Mouse (Mus musculus): Measurements from ENCODE around the gene Gpr160. TPM values are rescaled to one million over a fixed set of nuclear protein-coding genes. Genes with fewer than 3 reads are reported as not detected.

Gpr160 gene
- total and polyA plus RNA-seq, 2 experiments from 2014 or later, result 1.4 to 1.9 TPM

DNA sequence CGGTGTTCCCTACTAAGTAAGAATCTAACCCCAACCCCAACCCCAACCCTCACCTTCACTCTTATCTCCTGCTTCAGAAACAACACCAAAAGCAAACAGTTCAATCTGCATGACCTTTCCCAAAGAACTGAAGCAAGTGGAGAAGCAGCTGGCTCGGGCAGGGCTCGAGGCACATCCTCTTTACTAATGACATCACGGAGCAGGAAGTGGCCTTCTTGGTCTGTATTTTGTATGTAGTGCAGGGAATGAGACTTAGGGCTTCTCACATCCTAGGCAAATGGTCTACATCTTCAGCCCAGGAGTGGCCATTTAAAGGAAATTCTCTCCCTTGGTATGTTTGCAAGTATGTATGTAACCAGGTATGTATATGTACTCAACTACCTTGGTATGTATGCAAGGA, 61.4 kb downstream of the Gpr160 start:
- H3K9me3 ChIP-seq (ENCODE audit: low read length), result no peaks in the 10 kb centered on the region
- ATAC-seq (ENCODE audit: low FRiP score), result no peak
- no peak overlapping the region for H3K9ac ChIP-seq (replicated peaks; ENCODE audit: low read length, poor library complexity, severe bottlenecking)
- H3K4me3 ChIP-seq (ENCODE audit: low read depth, low read length), result no peak overlapping the region
- H3K27ac ChIP-seq (ENCODE audit: low read depth, low read length), result no peak overlapping the region
- H3K4me1 ChIP-seq (ENCODE audit: insufficient read depth, low read length), result no peaks in the 10 kb centered on the region
- DNase-seq (ENCODE audit: low spot score), result no peak
- WGBS, result 87% methylated on average over 4 of the region's 4 CpGs
- peaks cover 42% of the 10 kb centered on the region for H3K36me3 ChIP-seq (ENCODE audit: insufficient read depth, low read length)
- no peaks in the 10 kb centered on the region for H3K27me3 ChIP-seq (ENCODE audit: insufficient read depth, low read length)
- H3K4me2 ChIP-seq (ENCODE audit: low read depth, low read length, poor library complexity, severe bottlenecking), result no peak overlapping the region
- no peak for TF ChIP-seq CTCF (IDR thresholded peaks at IDR 0.05)

DNA sequence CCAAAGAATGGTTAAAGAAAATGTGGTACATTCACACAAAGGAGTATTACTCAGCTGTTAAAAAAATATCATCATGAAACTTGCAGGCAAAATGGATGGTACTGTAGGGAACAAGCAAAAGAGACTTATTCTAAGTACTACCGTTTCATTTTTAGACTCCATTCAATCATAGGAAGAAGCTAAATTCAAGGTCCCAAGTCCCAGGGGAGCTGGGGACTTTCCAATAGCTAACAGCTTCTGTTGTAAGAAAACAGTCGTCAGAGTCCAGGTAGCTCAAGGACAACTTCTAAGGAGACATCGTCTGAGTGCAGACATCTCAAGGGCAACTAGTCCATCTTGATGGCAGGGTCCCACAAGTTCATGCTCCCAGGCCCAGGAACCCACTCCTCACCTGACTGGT, 71.9 kb downstream of the Gpr160 start:
- H3K4me3 ChIP-seq (ENCODE audit: low read depth, low read length), result no peak overlapping the region
- no peak for DNase-seq (ENCODE audit: low spot score)
- TF ChIP-seq CTCF (IDR thresholded peaks at IDR 0.05), result no peak
- peaks cover 34% of the 10 kb centered on the region for H3K36me3 ChIP-seq (ENCODE audit: insufficient read depth, low read length)
- H3K9me3 ChIP-seq (ENCODE audit: low read length), result no peaks in the 10 kb centered on the region
- H3K4me1 ChIP-seq (ENCODE audit: insufficient read depth, low read length), result no peaks in the 10 kb centered on the region
- no peak overlapping the region for H3K27ac ChIP-seq (ENCODE audit: low read depth, low read length)
- H3K4me2 ChIP-seq (ENCODE audit: low read depth, low read length, poor library complexity, severe bottlenecking), result no peak overlapping the region
- H3K27me3 ChIP-seq (ENCODE audit: insufficient read depth, low read length), result no peaks in the 10 kb centered on the region
- WGBS, result 93% methylated on average over 3 of the region's 3 CpGs
- ATAC-seq (ENCODE audit: low FRiP score), result no peak
- H3K9ac ChIP-seq (replicated peaks; ENCODE audit: low read length, poor library complexity, severe bottlenecking), result no peak overlapping the region

DNA sequence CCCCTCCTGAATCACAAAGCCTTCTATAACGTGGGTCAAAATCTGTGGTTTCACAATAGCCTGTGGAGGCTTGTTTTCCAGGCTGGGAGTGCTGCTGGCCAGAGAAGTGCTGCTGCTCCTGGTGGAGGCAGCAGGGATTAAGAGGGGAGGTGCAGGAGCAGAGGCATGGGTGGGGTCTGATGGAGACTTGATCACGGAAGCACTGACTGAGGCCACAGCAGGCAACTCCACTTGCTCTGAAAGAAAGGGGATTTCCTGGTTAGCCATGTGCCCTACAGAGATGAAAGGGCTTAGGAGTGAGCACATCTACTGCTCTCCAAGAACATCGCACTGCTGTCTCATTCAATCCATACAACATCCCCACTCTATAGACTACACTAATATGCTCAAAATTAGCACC, 74.1 kb downstream of the Gpr160 start:
- TF ChIP-seq CTCF (IDR thresholded peaks at IDR 0.05), result no peak
- H3K9ac ChIP-seq (replicated peaks; ENCODE audit: low read length, poor library complexity, severe bottlenecking), result no peak overlapping the region
- H3K4me3 ChIP-seq (ENCODE audit: low read depth, low read length), result no peak overlapping the region
- WGBS, result 32% methylated on average over 3 of the region's 3 CpGs
- no peak for ATAC-seq (ENCODE audit: low FRiP score)
- H3K27ac ChIP-seq (ENCODE audit: low read depth, low read length), result no peak overlapping the region
- no peak overlapping the region for H3K4me2 ChIP-seq (ENCODE audit: low read depth, low read length, poor library complexity, severe bottlenecking)
- no peak for DNase-seq (ENCODE audit: low spot score)
- peaks cover 32% of the 10 kb centered on the region for H3K36me3 ChIP-seq (ENCODE audit: insufficient read depth, low read length)
- H3K9me3 ChIP-seq (ENCODE audit: low read length), result no peaks in the 10 kb centered on the region
- no peaks in the 10 kb centered on the region for H3K4me1 ChIP-seq (ENCODE audit: insufficient read depth, low read length)
- no peaks in the 10 kb centered on the region for H3K27me3 ChIP-seq (ENCODE audit: insufficient read depth, low read length)

DNA sequence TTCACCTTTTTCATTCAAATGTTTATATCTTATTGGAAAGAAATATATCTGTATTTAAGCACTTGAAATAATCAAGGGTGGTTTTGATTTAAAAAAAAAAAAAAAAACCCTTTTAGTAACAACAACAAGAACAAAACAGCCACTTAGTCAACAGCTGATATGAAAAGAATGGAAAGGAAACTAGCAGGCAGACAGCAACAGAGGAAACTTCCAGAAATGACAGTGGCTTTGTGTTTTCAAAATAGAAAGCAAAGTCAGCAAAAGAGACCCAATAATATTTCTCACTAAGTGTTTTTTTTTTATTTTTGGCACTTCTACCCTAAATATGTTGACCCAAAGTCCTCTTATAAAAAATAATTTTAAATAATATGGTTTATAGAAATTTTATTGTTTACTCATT, 78.6 kb downstream of the Gpr160 start:
- no peak for ATAC-seq (ENCODE audit: low FRiP score)
- peaks cover 37% of the 10 kb centered on the region for H3K36me3 ChIP-seq (ENCODE audit: insufficient read depth, low read length)
- H3K27ac ChIP-seq (ENCODE audit: low read depth, low read length), result no peak overlapping the region
- no peak overlapping the region for H3K4me2 ChIP-seq (ENCODE audit: low read depth, low read length, poor library complexity, severe bottlenecking)
- no peak overlapping the region for H3K4me3 ChIP-seq (ENCODE audit: low read depth, low read length)
- H3K27me3 ChIP-seq (ENCODE audit: insufficient read depth, low read length), result no peaks in the 10 kb centered on the region
- H3K4me1 ChIP-seq (ENCODE audit: insufficient read depth, low read length), result no peaks in the 10 kb centered on the region
- no peaks in the 10 kb centered on the region for H3K9me3 ChIP-seq (ENCODE audit: low read length)
- TF ChIP-seq CTCF (IDR thresholded peaks at IDR 0.05), result no peak
- no peak for DNase-seq (ENCODE audit: low spot score)
- no peak overlapping the region for H3K9ac ChIP-seq (replicated peaks; ENCODE audit: low read length, poor library complexity, severe bottlenecking)

Other genes with a start within 250 kb of the Gpr160 start
- not detected in 2 replicates for gene Lrriq4, start 211.4 kb upstream of the Gpr160 start, total RNA-seq (2014; rRNA removed)
- gene Lrriq4, start 211.4 kb upstream of the Gpr160 start, polyA plus RNA-seq (2015; fragmentation: Nextera tagmentation; extraction: Ambion mirVana), result 0.09 TPM in 1 of 2 replicates, not detected in the other
- 1.5 and 2.0 TPM in 2 replicates for gene Lrrc34, start 208.1 kb upstream of the Gpr160 start, total RNA-seq (2014; rRNA removed)
- gene Lrrc34, start 208.1 kb upstream of the Gpr160 start, polyA plus RNA-seq (2015; fragmentation: Nextera tagmentation; extraction: Ambion mirVana), result 0.67 and 1.1 TPM in 2 replicates
- not detected in 2 replicates for gene Lrrc31, start 156.1 kb upstream of the Gpr160 start, total RNA-seq (2014; rRNA removed)
- not detected in 2 replicates for gene Lrrc31, start 156.1 kb upstream of the Gpr160 start, polyA plus RNA-seq (2015; fragmentation: Nextera tagmentation; extraction: Ambion mirVana)
- 0.05 and 0.33 TPM in 2 replicates for gene Samd7, start 109.7 kb upstream of the Gpr160 start, total RNA-seq (2014; rRNA removed)
- gene Samd7, start 109.7 kb upstream of the Gpr160 start, polyA plus RNA-seq (2015; fragmentation: Nextera tagmentation; extraction: Ambion mirVana), result 0.17 and 0.26 TPM in 2 replicates
- gene Sec62, start 63.1 kb upstream of the Gpr160 start, total RNA-seq (2014; rRNA removed), result 58.6 and 65.1 TPM in 2 replicates
- gene Sec62, start 63.1 kb upstream of the Gpr160 start, polyA plus RNA-seq (2015; fragmentation: Nextera tagmentation; extraction: Ambion mirVana), result 102 and 129 TPM in 2 replicates
- 27.0 and 31.5 TPM in 2 replicates for gene Phc3, start 113.5 kb downstream of the Gpr160 start, total RNA-seq (2014; rRNA removed)
- 5.5 and 6.6 TPM in 2 replicates for gene Phc3, start 113.5 kb downstream of the Gpr160 start, polyA plus RNA-seq (2015; fragmentation: Nextera tagmentation; extraction: Ambion mirVana)
- 47.0 and 56.7 TPM in 2 replicates for gene Prkci, start 139.8 kb downstream of the Gpr160 start, total RNA-seq (2014; rRNA removed)
- gene Prkci, start 139.8 kb downstream of the Gpr160 start, polyA plus RNA-seq (2015; fragmentation: Nextera tagmentation; extraction: Ambion mirVana), result 18.3 and 19.6 TPM in 2 replicates
- gene Skil, start 239.1 kb downstream of the Gpr160 start, total RNA-seq (2014; rRNA removed), result 39.4 and 46.8 TPM in 2 replicates
- gene Skil, start 239.1 kb downstream of the Gpr160 start, polyA plus RNA-seq (2015; fragmentation: Nextera tagmentation; extraction: Ambion mirVana), result 24.7 and 28.5 TPM in 2 replicates

All from midbrain, postnatal 0 days (tissue).